Mouse (Mus musculus): ENCODE data around the gene Serpinb2.

Serpinb2 gene

GRCm38 (mm10) chr1:107582900-107583299 lies 71.7 kb downstream of the Serpinb2 start:
- no peak for DNase-seq

- no peak for DNase-seq
Observed at GRCm38 (mm10) chr1:107583958-107584376, 72.7 kb downstream of the Serpinb2 start.

- DNase-seq, result no peak
Observed at GRCm38 (mm10) chr1:107584932-107585331, 73.7 kb downstream of the Serpinb2 start.
